Mouse (Mus musculus): ENCODE measurements around the gene Unc93a. TPM values are rescaled to one million over a fixed set of nuclear protein-coding genes. Genes with fewer than 3 reads are reported as not detected.
A peak's percentile ranks its signal among the peaks of the same experiment; 100 is the strongest.
"Not testable (repeated sequence)": the region's sequence is repeated elsewhere in the genome, so short reads cannot be mapped to it uniquely, and the experiment has no call there.

Unc93a gene
- polyA plus RNA-seq, 1 experiment from 2014 or later, result not detected

DNA sequence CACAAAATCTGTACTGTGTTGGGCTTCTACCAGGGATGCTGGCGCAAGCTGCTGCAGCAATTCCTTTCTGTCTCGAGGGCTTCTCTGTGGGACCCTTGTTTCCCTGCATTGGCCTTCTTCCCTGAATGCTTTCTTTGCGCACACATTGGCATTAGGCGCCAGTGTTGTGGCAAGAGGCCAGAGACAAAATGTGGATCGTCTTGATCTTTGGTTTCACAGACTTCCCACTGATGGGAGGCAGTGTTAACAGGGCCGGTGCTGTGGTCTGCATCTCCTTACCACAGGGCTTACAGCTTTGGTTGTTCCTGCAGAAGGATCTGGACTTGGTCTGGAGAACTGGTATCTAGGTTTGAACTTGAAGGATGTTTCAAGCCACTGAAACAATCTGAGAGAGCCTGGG lies 3.7 kb upstream of the Unc93a start:
- not testable (repeated sequence) for H3K4me1 ChIP-seq (ENCODE audit: insufficient read depth); H3K4me3 ChIP-seq (ENCODE audit: low read depth, low read length); H3K27ac ChIP-seq (ENCODE audit: low read depth); DNase-seq; H3K27me3 ChIP-seq (ENCODE audit: insufficient read depth, low read length); ATAC-seq; H3K9ac ChIP-seq (replicated peaks); H3K4me2 ChIP-seq (ENCODE audit: low read depth, low read length); H3K9me3 ChIP-seq (ENCODE audit: low read length); H3K36me3 ChIP-seq (replicated peaks; ENCODE audit: insufficient read depth, low read length)
- WGBS (ENCODE audit: insufficient replicate concordance), result 75% methylated on average over 1 of the region's 6 CpGs

DNA sequence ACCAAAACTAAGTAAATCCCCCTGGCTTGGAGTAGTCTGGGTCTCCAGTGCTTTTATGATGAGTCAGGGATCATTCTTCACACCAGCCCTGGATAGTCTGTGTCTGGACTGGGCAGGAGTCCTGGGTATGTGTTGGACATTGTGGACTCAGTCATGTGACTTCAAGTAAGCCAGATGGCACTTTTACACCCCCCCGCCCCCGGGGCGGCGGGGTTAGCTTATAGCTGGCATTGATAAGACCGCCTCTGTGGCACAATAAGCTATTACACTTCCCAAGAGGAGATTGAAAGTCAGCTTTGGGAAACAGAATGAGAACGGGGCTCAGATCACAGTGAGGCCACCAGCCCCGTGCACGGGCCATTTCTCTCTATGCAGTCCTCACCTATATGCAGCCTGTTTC lies 742 bp upstream of the Unc93a start:
- not testable (repeated sequence) for H3K27me3 ChIP-seq (ENCODE audit: insufficient read depth, low read length); H3K9me3 ChIP-seq (ENCODE audit: low read length); H3K9ac ChIP-seq (replicated peaks); ATAC-seq; H3K4me2 ChIP-seq (ENCODE audit: low read depth, low read length); DNase-seq; H3K4me3 ChIP-seq (ENCODE audit: low read depth, low read length); H3K36me3 ChIP-seq (replicated peaks; ENCODE audit: insufficient read depth, low read length); H3K27ac ChIP-seq (ENCODE audit: low read depth); H3K4me1 ChIP-seq (ENCODE audit: insufficient read depth)
- WGBS (ENCODE audit: insufficient replicate concordance), result 79% methylated on average over 8 of the region's 8 CpGs

DNA sequence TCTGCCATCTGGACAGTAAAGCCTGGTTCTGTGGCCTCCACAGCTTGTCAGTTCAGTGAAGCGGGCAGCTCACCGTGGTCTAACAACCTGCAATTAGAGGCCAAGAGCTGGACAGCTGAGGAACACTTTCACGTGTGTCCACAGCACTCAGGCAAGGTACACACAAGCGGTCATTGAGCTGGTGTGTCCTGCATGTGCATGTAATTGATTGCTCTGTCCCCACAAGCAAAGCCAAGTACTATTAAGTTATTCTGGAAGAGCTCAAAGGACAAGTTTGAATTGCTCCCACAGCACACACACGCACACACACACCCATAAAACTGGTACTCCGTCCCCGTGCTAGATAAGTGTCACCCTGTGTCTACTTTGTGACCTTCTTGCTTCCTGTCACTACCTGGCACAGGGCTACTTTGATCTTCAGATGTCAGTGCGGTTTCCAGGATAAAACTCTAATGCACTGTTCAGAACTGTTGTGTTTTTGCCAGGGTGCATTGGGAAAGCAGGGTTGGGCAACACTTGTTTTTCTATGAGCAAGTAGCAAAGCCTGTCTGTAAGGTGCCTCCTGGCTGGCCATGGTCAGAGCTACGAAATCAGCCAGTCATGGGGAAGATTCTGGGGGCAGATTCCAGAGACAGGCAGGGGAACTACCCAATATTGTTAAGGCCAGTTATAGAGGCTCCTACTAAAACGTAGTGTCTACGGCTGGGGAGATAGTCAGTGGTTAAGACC lies 1.7 kb downstream of the Unc93a start:
- H3K9ac ChIP-seq (replicated peaks); H3K36me3 ChIP-seq (replicated peaks; ENCODE audit: insufficient read depth, low read length); H3K9me3 ChIP-seq (ENCODE audit: low read length); H3K4me2 ChIP-seq (ENCODE audit: low read depth, low read length); H3K4me3 ChIP-seq (ENCODE audit: low read depth, low read length); H3K27me3 ChIP-seq (ENCODE audit: insufficient read depth, low read length); H3K27ac ChIP-seq (ENCODE audit: low read depth); H3K4me1 ChIP-seq (ENCODE audit: insufficient read depth); DNase-seq: not testable (repeated sequence)
- ATAC-seq, result peak; percentile 91
- 47% methylated on average over 9 of the region's 11 CpGs for WGBS (ENCODE audit: insufficient replicate concordance)

DNA sequence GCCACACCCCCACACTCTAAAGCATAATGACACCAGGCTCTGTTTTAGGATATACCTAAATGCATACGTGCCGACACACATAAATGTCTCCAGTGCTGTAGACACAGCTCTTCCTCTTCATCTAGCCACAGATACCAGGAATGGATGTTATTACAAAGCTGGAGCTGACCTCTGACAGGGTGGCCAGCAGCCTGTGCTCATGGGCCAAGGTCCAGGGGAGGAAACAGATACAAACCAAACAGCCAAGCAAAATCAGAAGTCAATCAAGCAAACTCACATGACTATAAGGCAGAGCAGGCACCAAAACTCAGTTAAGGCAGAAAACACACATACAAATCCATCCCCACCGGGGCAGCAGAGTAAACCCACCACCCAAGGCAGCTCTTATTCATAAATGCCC lies 2.3 kb downstream of the Unc93a start:
- not testable (repeated sequence) for H3K9me3 ChIP-seq (ENCODE audit: low read length)

DNA sequence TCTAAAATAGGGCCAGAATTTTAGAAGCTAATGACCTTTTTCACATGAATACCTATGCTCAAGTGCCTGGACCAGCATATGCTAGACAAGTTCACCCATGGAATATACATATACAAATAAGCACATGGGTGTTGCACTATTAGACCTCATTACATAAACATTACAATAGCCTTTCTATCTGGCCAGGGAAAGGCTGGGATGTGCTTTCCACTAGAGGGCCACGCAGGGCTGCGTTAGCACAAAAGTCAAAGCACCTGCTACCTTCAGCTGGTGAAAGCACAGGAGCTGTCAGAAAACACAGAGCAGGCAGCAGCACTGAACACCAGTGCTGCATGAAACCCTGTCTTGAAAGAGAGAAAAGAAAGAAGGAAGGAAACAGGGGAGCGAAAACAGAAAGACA lies 7.4 kb downstream of the Unc93a start:
- H3K9ac ChIP-seq (replicated peaks); H3K9me3 ChIP-seq (ENCODE audit: low read length); ATAC-seq; DNase-seq; H3K27ac ChIP-seq (ENCODE audit: low read depth); H3K4me1 ChIP-seq (ENCODE audit: insufficient read depth); H3K4me2 ChIP-seq (ENCODE audit: low read depth, low read length); H3K27me3 ChIP-seq (ENCODE audit: insufficient read depth, low read length); H3K4me3 ChIP-seq (ENCODE audit: low read depth, low read length); H3K36me3 ChIP-seq (replicated peaks; ENCODE audit: insufficient read depth, low read length): not testable (repeated sequence)
- 0 out of 2 replicates have a peak, but pooled peaks have one; percentile 13 for TF ChIP-seq CTCF (IDR thresholded peaks at IDR 0.05; ENCODE audit: low read depth)
- WGBS (ENCODE audit: insufficient replicate concordance), result 31% methylated on average over 2 of the region's 3 CpGs

More for the DNA sequence above, 2.3 kb downstream of the Unc93a start:
- H3K9ac ChIP-seq (replicated peaks); H3K27me3 ChIP-seq (ENCODE audit: insufficient read depth, low read length); H3K4me1 ChIP-seq (ENCODE audit: insufficient read depth); DNase-seq; H3K4me3 ChIP-seq (ENCODE audit: low read depth, low read length); H3K4me2 ChIP-seq (ENCODE audit: low read depth, low read length); H3K27ac ChIP-seq (ENCODE audit: low read depth); H3K36me3 ChIP-seq (replicated peaks; ENCODE audit: insufficient read depth, low read length): not testable (repeated sequence)
- peak; percentile 49 for ATAC-seq
- no CpG with 5 or more reads among the region's 3 CpGs for WGBS (ENCODE audit: insufficient replicate concordance)

DNA sequence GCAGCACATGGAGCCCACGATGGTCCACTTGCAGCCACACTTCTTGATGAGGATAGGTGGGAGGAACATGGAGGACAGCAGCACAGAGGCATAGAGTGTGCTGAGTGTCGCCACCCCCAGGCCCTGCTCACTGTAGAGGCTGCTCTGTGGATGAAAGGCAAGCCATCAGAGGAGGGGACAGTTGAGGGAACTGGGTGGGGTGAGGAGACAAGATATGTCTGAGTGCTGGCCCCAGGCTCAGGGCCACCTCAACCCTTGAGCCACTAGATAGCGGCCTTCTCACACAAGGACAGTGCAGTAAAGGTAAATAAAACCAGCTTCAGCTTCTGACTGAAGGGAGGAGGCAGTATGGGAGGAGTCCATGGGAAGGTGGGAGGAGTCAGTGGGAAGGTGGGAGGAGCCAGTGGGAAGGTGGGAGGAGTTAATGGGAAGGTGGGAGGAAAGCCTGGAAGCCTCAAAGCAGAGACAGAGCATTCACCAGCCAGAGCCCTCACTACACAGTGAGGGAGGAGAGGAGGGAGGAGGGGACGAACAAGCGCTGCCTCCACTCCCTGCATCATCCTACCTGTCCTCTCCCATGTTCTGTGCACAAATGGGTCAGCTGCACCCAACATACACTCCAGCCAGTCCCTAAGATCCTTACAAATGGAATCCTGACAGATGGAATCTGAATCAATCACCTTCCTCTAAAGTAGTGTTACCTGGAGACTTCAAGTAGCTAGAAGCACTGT lies 8.1 kb downstream of the Unc93a start:
- 86% methylated on average over 2 of the region's 5 CpGs for WGBS (ENCODE audit: insufficient replicate concordance)
- not testable (repeated sequence) for DNase-seq; H3K9ac ChIP-seq (replicated peaks); H3K36me3 ChIP-seq (replicated peaks; ENCODE audit: insufficient read depth, low read length); H3K27ac ChIP-seq (ENCODE audit: low read depth); H3K4me3 ChIP-seq (ENCODE audit: low read depth, low read length); H3K27me3 ChIP-seq (ENCODE audit: insufficient read depth, low read length); H3K4me2 ChIP-seq (ENCODE audit: low read depth, low read length); H3K4me1 ChIP-seq (ENCODE audit: insufficient read depth); H3K9me3 ChIP-seq (ENCODE audit: low read length)
- ATAC-seq, result 0 out of 2 replicates have a peak, but pooled peaks have one; percentile 29

DNA sequence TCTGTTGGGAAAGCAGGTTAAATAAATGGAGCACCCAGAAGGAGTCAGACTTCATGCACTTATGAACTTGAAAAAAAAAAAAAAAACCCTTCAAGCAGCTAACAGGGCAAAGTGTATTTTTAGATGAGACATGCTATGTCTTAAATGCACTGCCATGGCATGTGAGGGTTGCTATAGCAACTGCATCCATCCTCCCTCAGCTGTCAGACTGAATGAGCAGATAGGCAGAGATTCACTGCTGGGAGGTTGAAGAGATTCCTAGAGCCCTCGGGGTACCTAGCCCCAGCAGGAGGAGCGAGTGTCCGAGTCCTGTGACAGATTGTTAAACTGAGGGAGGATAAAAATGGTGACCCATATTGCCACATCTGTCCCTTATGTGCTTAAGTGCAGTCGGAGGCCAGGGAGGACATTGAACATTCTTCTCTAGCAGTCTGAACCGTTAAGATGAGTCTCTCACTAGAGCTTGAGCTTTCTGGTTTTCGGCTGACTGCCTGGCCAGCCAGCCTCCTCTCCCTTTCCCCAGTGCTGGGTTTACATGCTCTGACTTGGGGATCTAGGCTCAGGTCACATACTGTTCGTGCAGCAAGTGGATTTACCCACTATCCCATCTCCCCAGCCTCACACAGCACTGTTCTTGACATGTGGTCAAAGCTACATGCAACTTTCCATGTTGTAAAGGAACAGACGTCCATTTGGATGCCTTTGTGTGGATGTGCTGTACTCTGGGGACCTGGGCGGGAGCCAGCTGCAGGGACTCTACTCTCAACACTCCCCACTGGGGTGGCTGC lies 18.9 kb downstream of the Unc93a start:
- not testable (repeated sequence) for H3K9me3 ChIP-seq (ENCODE audit: low read length); H3K4me3 ChIP-seq (ENCODE audit: low read depth, low read length); H3K9ac ChIP-seq (replicated peaks); DNase-seq; H3K4me2 ChIP-seq (ENCODE audit: low read depth, low read length); ATAC-seq; H3K36me3 ChIP-seq (replicated peaks; ENCODE audit: insufficient read depth, low read length); H3K27ac ChIP-seq (ENCODE audit: low read depth); H3K27me3 ChIP-seq (ENCODE audit: insufficient read depth, low read length); H3K4me1 ChIP-seq (ENCODE audit: insufficient read depth)
- 44% methylated on average over 3 of the region's 9 CpGs for WGBS (ENCODE audit: insufficient replicate concordance)

DNA sequence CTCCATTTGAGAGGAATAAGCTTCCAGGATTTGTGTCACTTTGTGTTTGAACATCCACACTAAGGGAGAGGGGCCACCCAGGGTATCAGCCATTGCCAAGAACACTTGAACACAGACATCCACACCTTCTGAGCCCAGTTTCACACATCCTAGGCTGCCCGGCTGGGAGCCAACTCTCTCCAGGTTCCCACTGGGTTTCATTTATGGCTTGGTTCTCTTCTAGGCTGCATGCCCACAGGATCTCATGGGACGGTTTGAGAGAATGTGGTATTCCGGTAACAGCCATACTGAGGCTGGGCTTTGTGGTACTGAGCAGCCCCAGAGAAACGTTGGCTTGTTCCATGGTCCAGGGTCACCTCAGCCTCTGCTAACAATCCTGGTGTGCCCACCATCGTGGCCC lies 25.0 kb downstream of the Unc93a start:
- H3K9ac ChIP-seq (replicated peaks); H3K4me1 ChIP-seq (ENCODE audit: insufficient read depth); ATAC-seq; H3K27me3 ChIP-seq (ENCODE audit: insufficient read depth, low read length); H3K9me3 ChIP-seq (ENCODE audit: low read length); H3K4me2 ChIP-seq (ENCODE audit: low read depth, low read length); H3K36me3 ChIP-seq (replicated peaks; ENCODE audit: insufficient read depth, low read length); H3K27ac ChIP-seq (ENCODE audit: low read depth); H3K4me3 ChIP-seq (ENCODE audit: low read depth, low read length); DNase-seq: not testable (repeated sequence)
- WGBS (ENCODE audit: insufficient replicate concordance), result 79% methylated on average over 4 of the region's 5 CpGs

DNA sequence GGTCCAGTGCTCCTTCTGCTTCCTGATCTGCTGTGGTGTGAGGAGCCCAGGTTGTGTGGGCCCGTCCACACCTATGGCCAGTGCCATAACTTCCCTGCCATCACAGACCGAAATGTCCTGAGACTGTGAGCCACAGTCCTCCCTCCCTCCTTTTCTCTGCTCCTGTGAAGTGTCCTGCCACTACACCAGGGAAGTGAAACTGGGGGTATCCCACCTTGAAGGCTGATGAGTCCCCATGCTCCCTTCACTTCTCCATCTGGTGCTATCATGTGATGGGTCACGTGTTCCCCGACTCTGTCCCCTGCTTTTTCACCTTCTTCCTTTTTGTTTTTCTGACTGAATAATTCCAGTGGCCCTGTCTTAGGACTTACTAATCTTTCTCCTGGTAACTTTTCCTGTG lies 38.6 kb downstream of the Unc93a start:
- H3K4me2 ChIP-seq (ENCODE audit: low read depth, low read length); H3K9ac ChIP-seq (replicated peaks); H3K9me3 ChIP-seq (ENCODE audit: low read length); ATAC-seq; H3K36me3 ChIP-seq (replicated peaks; ENCODE audit: insufficient read depth, low read length); H3K27me3 ChIP-seq (ENCODE audit: insufficient read depth, low read length); H3K4me1 ChIP-seq (ENCODE audit: insufficient read depth); H3K27ac ChIP-seq (ENCODE audit: low read depth); DNase-seq; H3K4me3 ChIP-seq (ENCODE audit: low read depth, low read length): not testable (repeated sequence)
- 85% methylated on average over 2 of the region's 4 CpGs for WGBS (ENCODE audit: insufficient replicate concordance)

Data from liver, postnatal 0 days (tissue).